Mouse (Mus musculus): ENCODE results near the gene Fopnl. TPM values are rescaled to one million over a fixed set of nuclear protein-coding genes. Genes with fewer than 3 reads are reported as not detected.

Fopnl gene
- polyA plus RNA-seq, 1 experiment from 2014 or later: 193 TPM

GRCm38 (mm10) chr16:14263241-14263640 is 54.0 kb downstream of the Fopnl start:
- no peak overlapping the region for H3K4me3 ChIP-seq
- no peak overlapping the region for H3K27ac ChIP-seq
- H3K4me1 ChIP-seq (replicated peaks): no peaks in the 10 kb centered on the region
- no peak overlapping the region for H3K9ac ChIP-seq
- WGBS: 88% methylated on average over 6 of the region's 6 CpGs
- H3K4me2 ChIP-seq: no peak overlapping the region
- ATAC-seq (ENCODE audit: low FRiP score): no peak
- no peaks in the 10 kb centered on the region for H3K9me3 ChIP-seq
- H3K27me3 ChIP-seq: no peaks in the 10 kb centered on the region
- H3K36me3 ChIP-seq: no peaks in the 10 kb centered on the region

GRCm38 (mm10) chr16:14262410-14262809 is 54.8 kb downstream of the Fopnl start:
- no peak overlapping the region for H3K9ac ChIP-seq
- H3K9me3 ChIP-seq: no peaks in the 10 kb centered on the region
- ATAC-seq (ENCODE audit: low FRiP score): no peak
- no peak overlapping the region for H3K4me2 ChIP-seq
- no peaks in the 10 kb centered on the region for H3K36me3 ChIP-seq
- H3K4me3 ChIP-seq: no peak overlapping the region
- no peak overlapping the region for H3K27ac ChIP-seq
- no peaks in the 10 kb centered on the region for H3K27me3 ChIP-seq
- no peaks in the 10 kb centered on the region for H3K4me1 ChIP-seq (replicated peaks)
- 92% methylated on average over 1 of the region's 1 CpGs for WGBS

- no peak overlapping the region for H3K9ac ChIP-seq
- H3K9me3 ChIP-seq: no peaks in the 10 kb centered on the region
- no peak overlapping the region for H3K4me2 ChIP-seq
- no peak overlapping the region for H3K4me3 ChIP-seq
- H3K27me3 ChIP-seq: no peaks in the 10 kb centered on the region
- no peak overlapping the region for H3K27ac ChIP-seq
- no peaks in the 10 kb centered on the region for H3K36me3 ChIP-seq
- WGBS: 59% methylated on average over 2 of the region's 2 CpGs
- no peaks in the 10 kb centered on the region for H3K4me1 ChIP-seq (replicated peaks)
- ATAC-seq (ENCODE audit: low FRiP score): no peak
Measured at GRCm38 (mm10) chr16:14258856-14259255, 58.3 kb downstream of the Fopnl start.

GRCm38 (mm10) chr16:14253586-14253985 is 63.6 kb downstream of the Fopnl start:
- WGBS: 91% methylated on average over 3 of the region's 3 CpGs
- no peak for ATAC-seq (ENCODE audit: low FRiP score)
- no peak overlapping the region for H3K9ac ChIP-seq
- H3K4me1 ChIP-seq (replicated peaks): no peaks in the 10 kb centered on the region
- no peak overlapping the region for H3K27ac ChIP-seq
- no peak overlapping the region for H3K4me2 ChIP-seq
- H3K36me3 ChIP-seq: no peaks in the 10 kb centered on the region
- no peaks in the 10 kb centered on the region for H3K9me3 ChIP-seq
- H3K4me3 ChIP-seq: no peak overlapping the region
- no peaks in the 10 kb centered on the region for H3K27me3 ChIP-seq

GRCm38 (mm10) chr16:14252877-14253276 is 64.3 kb downstream of the Fopnl start:
- no peaks in the 10 kb centered on the region for H3K9me3 ChIP-seq
- no peaks in the 10 kb centered on the region for H3K36me3 ChIP-seq
- 74% methylated on average over 4 of the region's 4 CpGs for WGBS
- no peak for ATAC-seq (ENCODE audit: low FRiP score)
- H3K27ac ChIP-seq: no peak overlapping the region
- no peaks in the 10 kb centered on the region for H3K27me3 ChIP-seq
- H3K4me3 ChIP-seq: no peak overlapping the region
- H3K4me2 ChIP-seq: no peak overlapping the region
- H3K9ac ChIP-seq: no peak overlapping the region
- H3K4me1 ChIP-seq (replicated peaks): no peaks in the 10 kb centered on the region

GRCm38 (mm10) chr16:14249913-14250312 is 67.3 kb downstream of the Fopnl start:
- no peak overlapping the region for H3K4me2 ChIP-seq
- no peak overlapping the region for H3K27ac ChIP-seq
- H3K9ac ChIP-seq: no peak overlapping the region
- H3K27me3 ChIP-seq: no peaks in the 10 kb centered on the region
- no peaks in the 10 kb centered on the region for H3K9me3 ChIP-seq
- no peak for ATAC-seq (ENCODE audit: low FRiP score)
- WGBS: 68% methylated on average over 1 of the region's 1 CpGs
- no peak overlapping the region for H3K4me3 ChIP-seq
- no peaks in the 10 kb centered on the region for H3K36me3 ChIP-seq
- H3K4me1 ChIP-seq (replicated peaks): no peaks in the 10 kb centered on the region

Other genes with a start within 250 kb of the Fopnl start
- 35.6 and 39.3 TPM in 2 replicates for gene Nde1, start 154.1 kb downstream of the Fopnl start, polyA plus RNA-seq (2015; fragmentation: Nextera tagmentation; extraction: Ambion mirVana)
- 17.4 and 17.9 TPM in 2 replicates for gene Marf1, start 154.1 kb downstream of the Fopnl start, polyA plus RNA-seq (2015; fragmentation: Nextera tagmentation; extraction: Ambion mirVana)
- 0.53 and 0.84 TPM in 2 replicates for gene Myh11, start 26.0 kb downstream of the Fopnl start, polyA plus RNA-seq (2015; fragmentation: Nextera tagmentation; extraction: Ambion mirVana)
- gene Abcc1, start 44.2 kb upstream of the Fopnl start, polyA plus RNA-seq (2015; fragmentation: Nextera tagmentation; extraction: Ambion mirVana): 8.0 and 10.9 TPM in 2 replicates
- gene A630010A05Rik, start 244.9 kb upstream of the Fopnl start, polyA plus RNA-seq (2015; fragmentation: Nextera tagmentation; extraction: Ambion mirVana): not detected in 2 replicates

All from hindbrain, embryonic 13.5 days (tissue).